Comparison of ENCODE assay signal across 31 mouse cellular contexts in genomic region chr10:88151658-88152057, GRCm38 (mm10). TPM values are rescaled to one million over a fixed set of nuclear protein-coding genes. Genes with fewer than 3 reads are reported as not detected.
DNase-seq lines count a peak whose midpoint lies in the region; ATAC-seq lines count a peak whose summit lies in the region.
"Had no signal": no experiment of that assay in that cellular context is flagged by ENCODE, and none has a peak within 500 bp of the region (broad histone marks: within the 10 kb centered on the region; RNA-seq: fewer than 3 reads in every experiment).

No protein-coding gene starts in this region.

- peak; percentile 4 to 15 for DNase-seq in left cerebral cortex, adult 18-20 months (ENCODE audit: low spot score in 2 of 2)
- no peak for DNase-seq in left cerebral cortex, adult 8-10 months (ENCODE audit: low spot score in 2 of 2)
- DNase-seq in 3T3-L1 (ENCODE audit: low read depth, low spot score) (peak; percentile 39), 416B (ENCODE audit: low read depth) (peak; percentile 84)
- DNase-seq in brain, adult 2 months (ENCODE audit: low read depth, low spot score): peak; percentile 43
- no peak for DNase-seq in midbrain, embryonic 14.5 days
- DNase-seq: adrenal gland, adult 2 months; adrenal gland, postnatal 14 days; B cell, adult 2 months; cerebellum, adult 11 months; cerebellum, adult 8-10 months; cerebellum, postnatal 10 days; cerebellum, postnatal 36 days; embryo, embryonic 11 days; forebrain, postnatal 0 days; gastrocnemius, postnatal 10 days; gastrocnemius, postnatal 36 days; heart, adult 2 months; heart, postnatal 14 days; heart, postnatal 4 days had no signal

- H3K4me3 ChIP-seq in midbrain, embryonic 14.5 days (replicated peaks; ENCODE audit: low read depth, low read length): no peak overlapping the region
- no peak overlapping the region for H3K4me3 ChIP-seq in midbrain, embryonic 13.5 days (replicated peaks)
- H3K4me3 ChIP-seq: erythroblast, embryonic 14.5 days; heart, adult 2 months; heart, embryonic 10.5 days; heart, embryonic 13.5 days; hindbrain, embryonic 15.5 days had no signal

- no peak for ATAC-seq in midbrain, embryonic 14.5 days (ENCODE audit: low FRiP score, low TSS enrichment)
- no peak for ATAC-seq in midbrain, embryonic 13.5 days
- no peak for ATAC-seq in cerebellum, adult (ENCODE audit: insufficient number of reproducible peaks, low FRiP score, low TSS enrichment)
- ATAC-seq: forebrain, embryonic 14.5 days; forebrain, postnatal 0 days; intestine, postnatal 0 days had no signal

- 93% methylated on average over 6 of the region's 6 CpGs for WGBS in midbrain, embryonic 14.5 days
- 94% methylated on average over 6 of the region's 6 CpGs for WGBS in midbrain, embryonic 13.5 days

- H3K27ac ChIP-seq in midbrain, embryonic 14.5 days (replicated peaks; ENCODE audit: low read depth, low read length): no peak overlapping the region
- no peak overlapping the region for H3K27ac ChIP-seq in midbrain, embryonic 13.5 days
- H3K27ac ChIP-seq: heart, adult 2 months; heart, embryonic 10.5 days; heart, embryonic 13.5 days; hindbrain, embryonic 15.5 days had no signal

- H3K9ac ChIP-seq in midbrain, embryonic 14.5 days (replicated peaks; ENCODE audit: low read length): no peak overlapping the region
- no peak overlapping the region for H3K9ac ChIP-seq in midbrain, embryonic 13.5 days (replicated peaks)
- H3K9ac ChIP-seq: forebrain, postnatal 0 days; heart, embryonic 13.5 days; hindbrain, embryonic 15.5 days had no signal

- peaks cover 34% of the 10 kb centered on the region for H3K36me3 ChIP-seq in midbrain, embryonic 14.5 days (ENCODE audit: control insufficient read depth, insufficient read depth, low read length)
- H3K36me3 ChIP-seq in midbrain, embryonic 13.5 days: peaks cover 41% of the 10 kb centered on the region

- H3K4me2 ChIP-seq in midbrain, embryonic 14.5 days (ENCODE audit: low read length): no peak overlapping the region
- H3K4me2 ChIP-seq in midbrain, embryonic 13.5 days (replicated peaks): no peak overlapping the region
- H3K4me2 ChIP-seq: heart, embryonic 13.5 days; hindbrain, embryonic 15.5 days had no signal

- H3K9me3 ChIP-seq in midbrain, embryonic 14.5 days (ENCODE audit: control insufficient read depth, low read length): no peaks in the 10 kb centered on the region
- H3K9me3 ChIP-seq in midbrain, embryonic 13.5 days: no peaks in the 10 kb centered on the region
- H3K9me3 ChIP-seq: G1E; heart, embryonic 10.5 days; heart, embryonic 13.5 days; hindbrain, embryonic 15.5 days had no signal

- no peaks in the 10 kb centered on the region for H3K27me3 ChIP-seq in midbrain, embryonic 14.5 days (ENCODE audit: control insufficient read depth, insufficient read depth, low read length)
- no peaks in the 10 kb centered on the region for H3K27me3 ChIP-seq in midbrain, embryonic 13.5 days
- H3K27me3 ChIP-seq: CH12.LX; heart, embryonic 13.5 days; hindbrain, embryonic 15.5 days had no signal

- peaks cover 5% of the 10 kb centered on the region; the same call in 1 of the 2 replicates for H3K4me1 ChIP-seq in midbrain, embryonic 14.5 days (ENCODE audit: control insufficient read depth, insufficient read depth, low read length)
- peaks cover 9% of the 10 kb centered on the region for H3K4me1 ChIP-seq in midbrain, embryonic 13.5 days (replicated peaks)

RNA-seq across cellular contexts. Expression of gene Nup37, which starts 4.9 kb away (rescaled TPM):
- 1 to 10 TPM; 5.3 to 8.0 TPM for total RNA-seq in left cerebral cortex, adult 18-20 months (2021)
- total RNA-seq in left cerebral cortex, adult 8-10 months (2022): 1 to 10 TPM; 7.7 to 9.5 (median 8.2) TPM
- 29.7 and 37.6 TPM in 2 replicates for polyA plus RNA-seq in midbrain, embryonic 14.5 days (2014; fragmentation: Nextera tagmentation; extraction: Ambion mirVana)
- 43.8 and 43.9 TPM in 2 replicates for polyA plus RNA-seq in midbrain, embryonic 13.5 days (2015; fragmentation: Nextera tagmentation; extraction: Ambion mirVana)

RNA-seq across cellular contexts. Expression of gene Parpbp, which starts 4.9 kb away (rescaled TPM):
- 1 to 10 TPM in 1 of 2 experiments, under 1 TPM in 1; 0.51 to 1.3 TPM for total RNA-seq in left cerebral cortex, adult 18-20 months (2021)
- 1 to 10 TPM in 3 of 4 experiments, under 1 TPM in 1; 0.72 to 2.1 (median 1.4) TPM for total RNA-seq in left cerebral cortex, adult 8-10 months (2022)
- 2.0 and 3.5 TPM in 2 replicates for polyA plus RNA-seq in midbrain, embryonic 14.5 days (2014; fragmentation: Nextera tagmentation; extraction: Ambion mirVana)
- 4.9 and 5.8 TPM in 2 replicates for polyA plus RNA-seq in midbrain, embryonic 13.5 days (2015; fragmentation: Nextera tagmentation; extraction: Ambion mirVana)
- total RNA-seq: gastrocnemius, adult 18-20 months had no signal

RNA-seq across cellular contexts. Expression of gene Washc3, which starts 49.2 kb away (rescaled TPM):
- 10 to 100 TPM; 20.9 to 23.8 TPM for total RNA-seq in left cerebral cortex, adult 18-20 months (2021)
- 10 to 100 TPM; 27.1 to 30.7 (median 27.2) TPM for total RNA-seq in left cerebral cortex, adult 8-10 months (2022)
- 44.3 and 45.5 TPM in 2 replicates for polyA plus RNA-seq in midbrain, embryonic 14.5 days (2014; fragmentation: Nextera tagmentation; extraction: Ambion mirVana)
- polyA plus RNA-seq in midbrain, embryonic 13.5 days (2015; fragmentation: Nextera tagmentation; extraction: Ambion mirVana): 45.1 and 49.0 TPM in 2 replicates

Comparison
In these comparisons a context has a peak if more than half of its experiments do, and no peak if none do; other contexts are left out.
1. DNase-seq: peak in left cerebral cortex, adult 18-20 months (2 of 2), 3T3-L1 (single experiment), 416B (single experiment) and brain, adult 2 months (single experiment); none in left cerebral cortex, adult 8-10 months (0 of 2) and midbrain, embryonic 14.5 days (single experiment).